Mouse (Mus musculus): ENCODE results near the gene Chpt1.
"Not testable (repeated sequence)": the region's sequence is repeated elsewhere in the genome, so short reads cannot be mapped to it uniquely, and the experiment has no call there.

Chpt1 gene

DNA sequence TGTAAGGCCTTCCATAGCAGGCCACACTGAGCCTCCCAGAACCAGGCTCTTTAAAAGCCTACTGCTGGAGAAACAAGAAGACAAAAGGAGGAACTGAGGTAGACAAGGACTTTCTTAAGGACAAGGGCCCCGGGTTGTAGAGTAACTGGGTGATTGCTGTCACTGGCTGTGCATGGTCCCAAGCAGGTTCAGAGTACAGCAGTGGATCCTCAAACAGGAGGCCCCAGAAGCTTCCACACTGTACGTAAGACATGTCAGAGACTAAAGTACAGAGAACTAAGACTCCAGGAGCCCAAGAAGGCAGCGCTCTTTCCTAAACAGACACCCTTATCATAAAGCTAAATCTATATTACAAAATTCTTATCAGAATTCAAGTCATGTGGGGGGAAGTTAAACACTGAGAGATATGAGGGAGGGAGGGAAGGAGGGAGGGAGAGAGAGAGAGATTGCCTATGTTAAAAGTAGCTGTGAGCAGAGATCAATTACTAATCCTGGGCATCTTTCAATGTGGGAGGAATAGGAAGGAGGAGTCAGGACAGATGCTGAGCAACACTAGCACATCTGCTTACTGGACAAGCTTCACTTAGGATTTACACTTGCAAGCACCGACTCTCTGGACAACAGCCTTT, 8.8 kb downstream of the Chpt1 start:
- DNase-seq (ENCODE audit: low read depth, low spot score), result no peak

DNA sequence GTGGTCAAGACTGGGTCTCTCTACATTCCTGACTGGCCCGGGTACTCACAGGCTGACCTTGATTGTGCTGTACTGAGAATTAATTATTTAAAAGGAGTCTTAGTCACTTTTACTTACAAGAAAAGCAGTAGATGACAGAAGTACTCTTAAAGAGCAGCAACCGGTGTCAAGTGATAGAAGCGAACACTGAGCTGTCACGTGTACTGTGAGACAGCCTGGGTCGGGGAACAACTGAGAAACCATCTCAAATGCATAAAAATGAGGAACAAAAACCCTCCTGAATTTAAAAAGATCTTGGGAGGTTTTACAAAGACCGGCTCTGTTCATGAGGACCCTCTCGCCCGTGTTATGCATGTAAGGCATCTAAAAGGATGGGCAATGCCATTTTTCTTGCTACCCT, 11.2 kb downstream of the Chpt1 start:
- DNase-seq (ENCODE audit: low read depth, low spot score), result no peak

DNA sequence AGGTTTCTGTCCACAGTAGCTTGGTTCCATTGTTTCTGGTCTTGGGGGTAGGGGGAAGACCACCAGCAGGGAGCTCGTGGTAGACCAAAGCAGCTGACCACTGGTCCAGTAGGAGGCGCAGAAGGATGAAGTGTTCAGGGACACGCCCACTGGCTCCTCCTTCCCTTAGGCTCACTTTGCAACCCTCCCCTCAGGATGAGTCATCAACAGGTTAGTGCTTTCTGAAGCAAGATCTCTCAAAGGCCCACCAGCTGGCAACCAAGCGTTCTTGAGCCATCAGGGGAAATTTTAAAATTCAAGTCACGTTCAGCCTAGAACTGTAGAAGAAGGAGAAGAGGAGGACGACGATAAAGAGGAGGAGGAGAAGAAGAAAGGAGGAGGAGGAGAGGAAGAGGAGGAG, 12.2 kb downstream of the Chpt1 start:
- no peak for DNase-seq (ENCODE audit: low read depth, low spot score)

DNA sequence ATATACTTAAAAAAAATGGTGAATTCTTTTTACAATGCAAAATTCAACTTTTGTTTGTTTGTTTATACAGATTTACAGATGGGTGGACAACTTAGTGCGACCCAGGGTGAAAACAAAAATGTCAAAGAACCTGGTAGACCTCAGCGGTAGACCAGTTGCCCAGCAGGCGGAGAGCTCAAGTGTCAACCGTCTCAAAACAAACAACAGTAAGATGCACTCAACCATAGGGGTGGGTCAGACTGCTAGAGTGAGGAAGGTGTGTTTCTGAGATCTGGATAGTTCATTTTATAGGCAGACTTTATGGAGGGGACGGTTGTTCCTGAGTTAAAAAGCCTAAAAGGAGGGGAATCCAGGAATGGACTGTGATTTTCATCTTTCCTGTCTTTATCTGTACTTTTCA, 15.2 kb downstream of the Chpt1 start:
- no peak for DNase-seq (ENCODE audit: low read depth, low spot score)

DNA sequence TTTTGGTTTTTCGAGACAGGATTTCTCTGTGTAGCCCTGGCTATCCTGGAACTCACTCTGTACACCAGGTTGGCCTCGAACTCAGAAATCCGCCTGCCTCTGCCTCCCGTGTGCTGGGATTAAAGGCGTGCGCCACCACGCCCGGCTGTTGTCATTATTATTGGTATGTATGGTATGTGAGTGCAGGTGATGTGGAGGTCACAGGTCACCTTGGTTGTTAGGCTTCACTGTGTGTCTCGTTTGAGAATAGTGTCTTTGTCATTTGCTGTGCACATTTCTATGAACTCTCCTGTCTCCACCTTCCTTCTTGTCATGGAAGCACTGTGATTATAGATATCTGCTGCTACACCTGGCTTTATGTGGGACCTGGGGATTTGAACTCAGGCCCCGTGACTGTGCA, 21.0 kb downstream of the Chpt1 start:
- DNase-seq (ENCODE audit: low read depth, low spot score), result not testable (repeated sequence)

DNA sequence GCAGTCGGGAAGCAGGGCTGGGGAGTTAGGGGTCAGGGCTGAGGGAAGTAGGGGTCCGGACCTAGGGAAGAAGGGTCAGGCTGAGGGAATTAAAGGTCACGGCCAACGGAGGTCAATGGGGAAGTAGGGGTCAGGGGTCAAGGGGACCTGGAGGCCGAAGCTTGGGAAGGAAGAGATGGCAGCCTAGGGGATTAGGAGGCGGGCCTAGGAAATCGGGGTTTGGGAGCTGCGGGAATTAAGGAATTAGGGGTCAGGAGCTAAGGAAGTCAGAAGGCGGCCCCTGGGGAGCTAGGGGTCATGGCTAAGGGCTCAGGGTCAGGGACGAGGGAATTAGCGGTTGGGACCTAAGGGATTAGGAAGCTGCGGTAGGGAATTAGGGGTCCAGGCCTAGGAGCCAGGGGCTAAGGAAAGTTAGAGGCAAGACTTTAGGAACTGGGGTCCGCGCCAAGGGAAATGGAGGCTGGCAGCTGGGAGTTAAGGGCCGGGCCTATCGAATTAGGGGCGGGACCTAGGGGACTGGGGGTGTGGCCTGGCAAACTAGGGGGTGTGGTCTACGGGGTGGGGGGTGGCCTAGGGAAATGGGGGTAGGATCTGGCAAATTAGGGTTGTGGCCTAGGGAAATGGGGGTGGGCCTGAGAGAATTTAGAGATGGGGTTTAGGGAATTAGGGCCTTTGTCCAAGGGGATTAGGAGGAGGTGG, 43.6 kb downstream of the Chpt1 start:
- DNase-seq (ENCODE audit: low read depth, low spot score), result no peak

DNA sequence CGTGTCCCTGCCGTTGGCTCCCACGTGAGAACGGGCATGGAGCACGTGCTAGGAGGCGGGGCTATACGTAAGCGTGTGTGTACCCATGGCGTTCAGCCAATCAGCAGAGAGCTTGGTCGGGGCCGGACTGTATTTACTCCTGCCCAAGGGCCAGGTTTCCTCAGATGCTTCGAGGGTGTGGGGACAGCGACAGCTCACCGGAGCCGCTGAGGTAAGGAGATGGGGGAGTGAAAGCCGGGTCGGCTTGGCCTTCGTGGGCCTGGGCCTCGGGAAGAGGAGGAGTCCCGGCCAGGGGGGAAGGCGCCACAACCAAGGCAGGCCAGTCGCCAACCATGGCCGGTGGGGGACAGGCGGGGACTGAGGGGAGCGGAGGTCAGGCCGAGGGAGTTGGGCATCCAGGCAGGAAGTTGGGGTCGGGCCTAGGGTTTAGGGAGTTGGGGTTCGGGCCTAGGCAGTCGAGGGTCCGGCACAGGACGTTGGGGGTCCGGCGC, 44.3 kb downstream of the Chpt1 start, which contains the start of gene Sycp3:
Gene Sycp3 (plus strand): TSS at position 68 of the 491 bp plus-strand sequence.
- no peak for DNase-seq (ENCODE audit: low read depth, low spot score)

DNA sequence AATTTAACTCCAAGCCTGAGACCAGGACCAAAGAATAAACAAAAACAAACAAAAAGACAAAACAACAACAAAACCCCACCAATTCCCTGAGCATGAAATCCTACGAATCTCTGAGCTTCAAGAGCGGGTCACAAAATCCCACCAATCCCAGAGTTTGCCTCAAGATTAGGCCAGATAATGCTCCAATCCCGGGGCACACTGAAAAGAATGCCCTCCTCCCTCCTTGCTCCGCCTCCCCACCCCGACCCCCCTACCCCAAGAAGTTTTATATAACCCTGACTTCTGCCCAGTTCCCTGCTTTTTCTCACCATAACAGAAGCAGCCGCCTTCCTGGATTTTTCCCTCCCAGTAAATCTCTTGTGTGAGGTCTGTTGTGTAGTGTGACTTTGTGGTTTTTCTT, 46.1 kb downstream of the Chpt1 start:
- no peak for DNase-seq (ENCODE audit: low read depth, low spot score)

DNA sequence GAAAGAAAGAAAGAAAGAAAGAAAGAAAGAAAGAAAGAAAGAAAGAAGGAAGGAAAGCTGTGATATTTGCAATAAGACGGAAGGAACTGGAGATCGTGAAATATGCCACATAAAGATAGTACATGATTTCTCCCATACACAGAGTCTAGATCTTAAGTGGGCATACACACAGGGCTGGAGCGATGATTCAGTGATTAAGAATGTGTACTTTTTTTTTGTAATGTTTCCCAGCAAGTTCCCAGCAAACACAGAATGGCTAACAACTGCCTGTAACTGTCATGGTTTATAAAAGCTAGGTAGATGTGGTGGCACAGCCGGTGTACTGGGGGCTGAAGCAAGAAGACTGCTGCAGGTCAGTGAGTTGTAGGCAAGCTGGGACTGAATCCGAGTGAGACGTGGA, 51.9 kb downstream of the Chpt1 start:
- no peak for DNase-seq (ENCODE audit: low read depth, low spot score)

DNA sequence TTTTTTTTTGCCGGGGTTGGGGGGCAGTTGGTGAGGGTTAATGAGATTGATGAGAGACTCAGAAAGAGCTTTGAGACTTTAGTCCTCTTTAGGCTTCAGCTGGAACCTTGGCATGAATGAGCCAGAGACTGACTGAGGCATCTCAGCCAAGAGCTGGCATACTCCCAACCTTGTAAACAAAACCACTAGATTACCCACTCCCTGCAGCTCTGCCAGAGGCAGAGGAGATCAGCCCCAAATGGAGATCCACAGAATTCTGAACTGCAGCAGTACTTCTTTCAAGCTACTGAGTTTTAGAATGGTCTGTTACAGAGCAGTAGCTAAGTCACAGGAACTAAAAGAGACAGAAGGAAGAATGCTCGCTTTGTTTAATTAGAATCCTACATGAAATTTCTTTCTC, 52.7 kb downstream of the Chpt1 start:
- no peak for DNase-seq (ENCODE audit: low read depth, low spot score)

DNA sequence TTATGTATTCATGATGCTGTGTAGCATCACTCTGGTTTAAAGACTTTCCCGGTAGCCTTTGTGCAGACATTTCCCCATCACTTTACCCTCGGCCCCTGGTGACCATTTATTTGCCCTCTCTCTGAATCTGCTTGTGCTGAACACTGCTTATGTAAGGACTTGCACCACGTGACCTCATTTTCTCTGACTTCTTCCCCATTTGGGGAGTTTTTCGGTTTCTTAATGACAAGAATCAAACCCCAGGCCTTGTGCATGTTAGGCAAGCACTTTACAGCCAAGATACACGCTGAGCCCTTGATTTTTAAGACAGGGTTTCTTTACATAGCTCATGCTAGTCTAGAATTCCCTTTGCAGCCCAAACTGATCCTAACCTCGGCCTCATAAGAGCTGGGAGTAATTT, 62.6 kb downstream of the Chpt1 start:
- DNase-seq (ENCODE audit: low read depth, low spot score), result no peak

DNA sequence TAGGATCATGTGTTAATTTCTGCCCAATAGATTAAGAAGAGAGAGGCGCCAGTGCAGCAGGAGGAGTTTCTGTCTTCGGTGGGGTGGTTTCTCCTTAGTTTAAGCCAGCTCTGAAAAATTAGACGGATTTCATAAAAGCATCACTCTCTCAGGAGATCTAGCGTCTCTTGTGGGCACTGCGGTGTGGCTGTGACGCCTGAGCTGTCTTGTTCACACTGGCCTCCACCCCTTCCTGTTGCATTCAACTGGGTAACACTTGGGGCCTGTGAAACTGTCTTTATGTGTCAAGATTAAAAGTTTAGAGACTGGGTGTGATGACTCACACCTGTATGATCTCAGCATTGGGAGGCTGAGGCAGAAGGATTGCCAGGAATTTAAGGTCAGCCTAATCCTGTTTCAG, 75.9 kb downstream of the Chpt1 start:
- peak; percentile 82 for DNase-seq (ENCODE audit: low read depth, low spot score)

DNA sequence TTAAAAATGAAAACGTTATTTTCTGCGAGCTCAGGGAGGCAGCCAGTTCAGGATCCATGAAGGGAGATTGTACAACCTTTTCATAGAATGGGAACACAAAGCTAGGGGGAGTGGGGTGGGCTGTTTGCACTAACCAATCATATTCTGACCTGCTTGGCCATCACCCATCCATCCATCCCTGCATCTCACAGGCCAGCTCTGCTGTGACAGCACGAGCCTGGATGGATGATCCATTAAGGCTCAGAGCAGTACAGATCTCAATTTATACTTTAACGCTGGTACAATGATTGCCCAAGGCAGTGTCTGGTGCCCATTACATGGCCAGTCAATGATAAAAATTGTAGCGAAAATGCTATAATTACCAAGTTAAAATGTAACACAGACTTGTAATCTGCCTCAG, 77.0 kb downstream of the Chpt1 start:
- DNase-seq (ENCODE audit: low read depth, low spot score), result no peak

DNA sequence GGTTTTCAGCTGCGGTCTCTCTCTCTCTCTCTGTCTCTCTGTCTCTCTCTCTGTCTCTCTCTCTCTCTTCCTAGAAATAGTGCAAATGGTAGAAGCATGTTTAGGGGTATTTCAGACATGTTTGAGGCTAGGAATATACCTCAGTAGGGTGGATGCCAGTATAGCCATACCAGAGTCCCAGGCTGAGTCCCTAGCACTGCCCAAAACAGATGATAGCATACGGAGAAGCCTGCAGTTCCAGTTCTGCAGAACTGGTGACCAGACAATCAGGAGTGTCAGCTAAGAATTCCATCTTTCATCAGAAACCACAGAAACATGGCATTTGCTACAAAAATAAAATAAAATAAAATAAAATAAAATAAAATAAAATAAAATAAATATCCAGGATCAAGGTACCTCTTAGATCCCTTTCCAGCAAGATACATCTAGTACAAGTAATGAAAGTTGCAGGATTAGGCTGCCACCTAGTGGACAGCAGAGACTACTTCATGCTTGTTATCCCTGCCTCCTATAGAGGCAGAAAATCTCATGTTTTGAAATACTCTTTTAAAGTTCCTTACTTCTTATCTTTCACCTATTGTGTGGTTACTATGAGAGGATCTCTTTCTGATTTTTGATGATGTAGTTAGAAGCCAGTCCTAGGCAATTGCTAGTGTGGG, 77.6 kb downstream of the Chpt1 start:
- DNase-seq (ENCODE audit: low read depth, low spot score), result peak; percentile 78

DNA sequence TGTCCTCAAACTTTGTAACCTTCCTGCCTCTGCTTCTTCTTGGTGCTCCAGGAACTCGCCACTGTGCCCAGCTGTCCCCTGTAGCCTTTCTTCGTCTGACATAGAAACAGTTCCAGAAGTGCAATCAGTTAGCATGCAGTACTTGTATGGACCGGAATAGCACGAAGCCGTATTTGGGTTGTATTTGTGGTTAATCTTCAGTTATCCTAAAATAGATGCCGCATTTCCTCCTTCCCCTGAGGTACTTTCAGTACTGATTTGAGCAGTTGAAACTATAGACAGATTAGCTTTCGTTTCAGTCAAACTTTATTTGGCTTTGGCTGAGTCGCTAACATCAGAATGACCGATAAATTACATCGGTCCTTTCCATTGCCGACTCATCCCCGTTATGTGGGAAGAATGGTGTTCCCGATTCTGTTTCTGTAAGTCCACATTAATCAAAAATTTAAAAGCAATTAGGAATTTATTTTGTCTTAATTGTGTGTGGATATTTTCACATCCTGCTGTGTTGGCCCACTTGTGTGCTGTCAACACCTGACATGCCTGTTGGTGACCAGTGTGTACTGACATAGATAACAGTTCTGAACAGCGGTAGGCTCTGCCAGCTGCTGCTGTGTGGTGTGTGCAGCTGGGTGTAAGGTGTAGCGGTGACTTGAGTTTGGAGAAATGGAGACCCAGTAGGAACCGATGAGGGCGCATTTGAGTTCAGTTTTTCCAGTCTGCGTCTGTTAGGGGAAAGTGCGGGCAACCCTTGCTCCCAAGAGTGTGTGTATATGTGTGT, 83.0 kb downstream of the Chpt1 start:
- peak; percentile 71 for DNase-seq (ENCODE audit: low read depth, low spot score)

DNA sequence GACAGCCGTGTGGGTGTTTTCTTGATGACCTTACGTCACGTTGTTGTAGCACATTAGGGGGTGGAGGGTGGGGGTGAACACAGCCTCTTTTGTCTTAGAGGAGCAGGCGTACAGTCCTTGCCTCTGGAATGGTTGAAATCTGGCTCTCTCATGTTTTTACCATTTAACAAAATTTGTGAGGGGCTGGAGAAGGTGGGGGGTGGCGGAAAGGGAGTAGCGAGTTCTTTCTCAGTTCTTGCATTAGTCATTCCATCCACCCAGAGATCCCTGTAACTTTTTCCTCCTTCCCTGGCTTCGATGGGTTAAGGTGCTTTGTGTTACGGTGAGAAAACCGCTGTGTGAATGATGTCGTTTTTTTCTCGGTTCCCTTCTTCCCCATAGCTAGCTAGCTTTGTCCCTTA, 83.7 kb downstream of the Chpt1 start:
- DNase-seq (ENCODE audit: low read depth, low spot score), result peak; percentile 15

DNA sequence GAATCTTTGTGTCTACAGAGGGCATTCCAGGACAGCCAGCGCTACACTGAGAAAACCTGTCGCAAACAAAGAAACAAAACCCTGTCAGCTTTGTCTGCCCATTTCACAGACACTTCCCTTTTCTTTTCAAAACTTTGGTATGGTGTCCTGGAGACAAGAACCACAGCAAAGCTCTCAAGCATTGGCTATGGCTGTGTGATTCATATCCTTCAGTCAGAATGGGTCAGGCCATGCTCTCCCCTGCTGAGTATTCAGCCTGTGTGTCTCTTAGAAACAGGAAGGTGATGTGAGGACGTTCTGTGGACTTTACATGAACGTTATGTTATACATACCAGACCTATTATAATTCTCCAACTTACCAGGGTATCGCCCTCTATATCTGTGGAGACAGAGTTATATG, 86.2 kb downstream of the Chpt1 start:
- DNase-seq (ENCODE audit: low read depth, low spot score), result no peak

DNA sequence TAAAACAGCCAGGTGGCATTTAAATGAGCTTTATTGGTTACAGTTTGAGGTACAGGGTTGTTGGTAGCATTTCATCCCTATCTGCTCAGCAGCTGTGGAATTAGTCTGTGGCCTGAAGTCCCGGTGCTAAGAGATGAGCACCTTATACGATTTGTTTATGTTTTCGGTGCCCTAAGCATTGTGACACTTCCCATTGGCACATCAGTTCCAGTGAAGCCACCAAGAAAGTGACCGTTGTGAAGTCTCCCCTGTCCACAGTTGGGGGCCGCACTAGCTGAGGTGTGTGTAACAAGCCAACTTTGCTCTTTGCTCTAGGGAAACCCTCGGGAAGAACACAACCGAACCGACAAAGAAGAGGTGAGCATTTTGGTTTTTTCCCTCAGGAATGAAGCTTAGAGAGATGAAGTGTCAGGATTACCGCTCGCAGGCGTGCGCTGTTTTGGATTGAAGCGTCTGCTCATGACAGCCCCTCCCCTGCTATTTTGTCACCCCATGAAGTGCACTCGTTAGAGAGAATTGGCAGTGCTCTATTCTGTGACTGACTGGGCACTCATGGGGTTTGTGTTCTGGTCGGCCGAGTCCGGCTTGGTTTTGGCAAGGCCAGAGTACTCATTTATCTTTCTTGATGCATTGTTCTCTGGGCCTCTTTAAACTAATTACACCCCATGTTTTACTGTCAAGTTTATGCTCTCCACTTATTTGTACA, 91.4 kb downstream of the Chpt1 start:
- DNase-seq (ENCODE audit: low read depth, low spot score), result no peak

DNA sequence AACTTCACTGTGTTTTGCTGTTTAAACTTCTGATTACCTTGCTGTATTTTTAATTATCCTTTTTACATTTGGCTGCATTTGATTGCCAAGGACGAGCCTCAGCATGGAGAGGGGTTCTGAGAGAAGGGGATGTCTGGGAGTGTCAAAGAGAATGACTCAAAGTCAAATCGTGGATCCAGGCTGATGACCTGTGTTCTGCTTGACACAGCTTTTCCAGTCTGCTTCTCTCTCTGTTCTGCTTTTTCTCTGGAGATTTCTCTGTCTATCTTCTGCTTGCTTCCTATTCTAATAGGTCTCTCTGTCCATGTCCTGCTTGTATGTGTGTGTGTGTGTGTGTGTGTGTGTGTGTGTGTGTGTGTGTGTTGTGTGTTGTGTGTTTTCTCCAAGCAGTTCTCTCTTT, 94.1 kb downstream of the Chpt1 start:
- no peak for DNase-seq (ENCODE audit: low read depth, low spot score)

DNA sequence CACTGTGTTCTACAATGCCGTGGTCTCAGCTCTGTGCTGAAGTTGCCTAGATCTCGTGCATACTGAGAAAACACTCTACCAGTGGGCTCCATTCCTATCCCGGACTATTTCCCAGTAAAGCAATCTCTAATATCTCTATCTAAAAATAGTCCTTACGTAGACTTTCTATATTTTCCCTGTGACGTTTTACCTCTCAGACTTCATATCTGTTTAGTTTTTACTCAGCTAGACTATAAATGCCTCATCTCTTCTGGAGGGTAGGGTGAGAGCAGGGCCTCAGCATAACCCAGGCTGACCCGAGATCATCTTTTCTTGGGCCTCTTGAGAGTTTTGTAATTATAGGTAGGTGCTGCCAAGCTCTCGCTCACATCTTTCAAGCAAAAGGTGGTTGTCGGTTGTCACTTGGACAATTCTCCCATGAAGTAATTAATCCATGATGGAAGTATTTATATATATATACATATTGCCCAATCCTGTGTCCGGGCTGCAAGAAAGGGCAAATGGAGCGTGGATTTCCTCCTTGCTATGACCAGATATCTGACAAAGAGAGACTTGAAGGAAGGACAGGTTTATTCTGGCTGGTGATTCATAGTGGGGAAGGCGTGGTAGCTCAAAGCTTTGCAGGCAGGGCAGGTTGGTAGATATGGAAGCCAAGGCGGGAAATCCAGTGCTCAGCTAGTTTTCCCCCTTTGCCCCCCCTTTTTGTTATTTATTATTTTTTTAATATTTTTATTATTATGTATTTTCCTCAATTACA, 95.8 kb downstream of the Chpt1 start:
- no peak for DNase-seq (ENCODE audit: low read depth, low spot score)

DNA sequence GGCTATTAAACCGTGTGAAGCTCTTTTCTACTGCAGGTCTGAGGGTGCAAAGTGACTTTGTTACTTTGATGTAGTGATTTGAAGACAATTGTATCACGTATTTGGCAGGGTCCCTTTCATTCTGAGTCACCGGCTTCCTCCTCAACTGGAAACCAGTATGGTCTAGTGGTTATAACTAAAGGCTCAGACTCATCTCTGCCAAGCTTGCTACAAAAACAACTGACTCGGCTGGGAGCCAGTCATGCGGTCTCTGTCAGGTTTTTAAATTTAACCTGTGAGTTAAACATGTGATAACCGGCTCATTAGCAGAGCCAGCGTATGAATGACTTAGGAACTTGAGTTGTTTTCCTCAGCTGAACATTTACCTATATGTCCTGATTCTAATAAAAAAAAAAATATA, 98.1 kb downstream of the Chpt1 start:
- peak; percentile 87 for DNase-seq (ENCODE audit: low read depth, low spot score)
